Mouse (Mus musculus) liver, postnatal 0 days (tissue): ENCODE measurements at regions not wholly inside any gene's neighbourhood (a gene's known extent, or its start where the extent isn't known, plus 50 kb on each side); places are given as distances from the start of the nearest gene placed in this dataset.

Experiments used
- ATAC-seq: fragments of 200-750 bp; cut with Nextera tagmentation; 2 replicates; pipeline ENCODE4 v1.8.0; 2017; ENCODE audit warnings: mild to moderate bottlenecking, moderate library complexity
- DNase-seq: peaks from one replicate; pipeline ENCODE4 v3.0.0-alpha.2; 2016
- H3K27ac ChIP-seq: fragments of 300-500 bp; sonication (generic); 2 replicates; pipeline ENCODE4 v1.5.1; 2014; ENCODE audit warnings: antibody characterized with exemption, moderate library complexity, mild to moderate bottlenecking, low read depth
- H3K27me3 ChIP-seq: fragments of 300-500 bp; sonication (generic); 2 replicates; pipeline ENCODE4 v1.6.1; 2014; ENCODE audit warnings: low read length, control low read depth, mixed read lengths; ENCODE audit not compliant: insufficient read depth
- H3K36me3 ChIP-seq: fragments of 300-500 bp; sonication (generic); replicated peaks from 2 replicates; pipeline ENCODE4 v1.6.1; 2014; ENCODE audit warnings: mild to moderate bottlenecking, control low read depth, low read length, moderate library complexity, mixed read lengths; ENCODE audit not compliant: insufficient read depth
- H3K4me1 ChIP-seq: fragments of 300-500 bp; sonication (generic); 2 replicates; pipeline ENCODE4 v1.6.1; 2014; ENCODE audit warnings: antibody characterized with exemption, mild to moderate bottlenecking, control low read depth; ENCODE audit not compliant: insufficient read depth
- H3K4me2 ChIP-seq: fragments of 300-500 bp; sonication (generic); 2 replicates; pipeline ENCODE4 v1.6.1; 2014; ENCODE audit warnings: low read depth, mild to moderate bottlenecking, low read length, moderate library complexity, mixed read lengths
- H3K4me3 ChIP-seq: fragments of 300-500 bp; sonication (generic); 2 replicates; pipeline ENCODE4 v1.5.1; 2014; ENCODE audit warnings: low read depth, low read length
- H3K9ac ChIP-seq: fragments of 300-500 bp; sonication (generic); replicated peaks from 2 replicates; pipeline ENCODE4 v1.6.1; 2014; ENCODE audit warnings: mild to moderate bottlenecking, moderate library complexity
- H3K9me3 ChIP-seq: fragments of 300-500 bp; sonication (generic); 2 replicates; pipeline ENCODE4 v1.6.1; 2016; ENCODE audit warnings: mild to moderate bottlenecking, control low read depth, low read length, mixed read lengths
- CTCF ChIP-seq: sonication (generic); IDR thresholded peaks from 2 replicates; pipeline ENCODE4 v1.5.1; 2016; ENCODE audit warnings: antibody characterized with exemption, low read depth
- EP300 ChIP-seq: IDR thresholded peaks from 2 replicates; pipeline ENCODE4 v1.6.1; 2016; ENCODE audit warnings: antibody characterized with exemption, low read depth, mild to moderate bottlenecking
- WGBS: fragments of 180-500 bp; shearing (Covaris S2); extraction: QIAGEN DNeasy Blood & Tissue Kit; methylation state at CpG from one replicate; pipeline ENCODE4 v1.1.7; 2014; ENCODE audit not compliant: insufficient replicate concordance; 5-methylcytosine and 5-hydroxymethylcytosine counted together

DNA sequence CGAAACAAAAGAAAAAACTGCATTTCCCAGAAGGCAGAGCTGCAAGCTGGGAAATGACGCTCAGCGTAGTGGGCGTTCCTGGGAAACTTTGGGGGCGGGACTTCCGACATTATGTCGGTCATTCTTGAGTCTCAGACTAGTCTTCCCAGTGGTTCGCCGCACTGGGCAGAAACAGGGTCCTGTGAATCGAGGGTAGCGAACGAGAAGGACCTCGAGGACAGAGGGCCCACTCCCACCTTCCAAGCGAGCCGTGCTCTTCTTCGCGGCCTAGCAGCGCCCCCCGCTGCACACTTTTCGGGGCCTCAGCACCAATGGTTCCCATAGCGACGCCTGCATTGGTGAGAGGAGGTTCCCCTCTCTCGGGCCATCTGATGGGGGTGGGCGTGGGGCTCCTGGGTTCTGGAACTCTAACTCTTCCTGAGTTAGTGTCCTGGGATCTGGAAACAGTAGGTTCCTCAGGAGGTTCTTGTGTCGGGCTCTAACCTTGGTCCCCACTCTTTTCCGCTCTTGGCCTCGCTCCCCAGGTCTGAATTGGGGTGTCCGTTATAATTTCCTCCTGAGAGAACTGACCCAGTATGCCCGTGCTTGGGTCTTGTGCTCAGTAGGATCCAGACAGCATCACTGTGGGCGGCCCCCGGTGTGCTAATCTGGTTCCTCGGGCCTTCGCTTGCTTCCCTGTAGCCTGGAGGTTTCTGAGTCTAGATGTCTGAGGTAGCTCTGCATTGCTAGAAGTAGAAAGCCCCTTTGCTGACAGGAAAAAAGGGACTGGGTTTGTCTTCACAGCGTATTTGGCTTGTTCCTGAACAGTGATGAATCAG, 52.8 kb upstream of the Gramd1a start:
- Histone ChIP-seq H3K27ac (no peak overlapping the region), H3K36me3 (no peaks in the 10 kb centered on the region), H3K4me2 (peak overlapping the region; percentile 77), H3K4me1 (peaks cover 4% of the 10 kb centered on the region), H3K9me3 (no peaks in the 10 kb centered on the region), H3K9ac (peak overlapping the region; percentile 49), H3K27me3 (no peaks in the 10 kb centered on the region), H3K4me3 (peak overlapping the region; percentile 55)
- ATAC-seq (peak; percentile 74), DNase-seq (peak; percentile 82)
- WGBS, result 36% methylated on average over 34 of the region's 34 CpGs
- TF ChIP-seq CTCF (peak; percentile 14; the same call in 1 of the 2 replicates), EP300 (no peak)

DNA sequence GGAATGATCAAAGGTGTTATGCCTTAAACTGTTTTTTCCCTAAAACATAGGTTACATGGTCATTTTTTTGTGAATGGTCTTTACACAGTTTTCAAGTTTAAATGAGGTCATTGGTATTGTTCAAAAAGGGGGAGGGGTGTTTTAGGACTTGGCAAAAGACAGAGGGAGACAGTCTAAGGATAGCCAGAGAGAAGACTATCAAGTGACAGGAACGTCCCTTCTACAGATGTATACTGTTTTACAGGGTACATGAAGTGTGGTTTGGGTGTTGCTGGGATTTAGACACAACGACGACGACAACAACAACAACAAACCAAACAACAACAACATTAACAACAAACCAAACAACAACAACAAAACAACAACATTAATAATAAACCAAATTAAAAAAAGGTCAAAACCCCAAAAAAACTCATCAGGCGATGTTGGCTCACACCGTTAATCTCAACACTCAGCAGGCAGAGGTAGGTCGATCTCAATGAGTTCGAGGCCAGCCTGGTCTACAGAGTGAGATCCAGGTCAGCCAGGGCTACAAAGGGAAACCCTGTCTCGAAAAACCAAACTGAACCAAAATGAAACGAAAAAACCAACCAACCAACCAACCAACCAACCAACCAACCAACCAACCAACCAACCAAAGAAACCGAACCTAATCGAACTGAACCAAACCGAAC, 52.0 kb upstream of the Gramd1a start:
- Histone ChIP-seq H3K9ac (no peak overlapping the region), H3K36me3 (no peaks in the 10 kb centered on the region), H3K27me3 (no peaks in the 10 kb centered on the region), H3K9me3 (no peaks in the 10 kb centered on the region), H3K27ac (no peak overlapping the region), H3K4me2 (peak overlapping the region; percentile 77), H3K4me3 (peak overlapping the region; percentile 55), H3K4me1 (peaks cover 4% of the 10 kb centered on the region)
- WGBS, result 57% methylated on average over 13 of the region's 13 CpGs
- ATAC-seq, result 0 out of 2 replicates have a peak, but pooled peaks have one; percentile 15
- no peak for TF ChIP-seq CTCF
- no peak for TF ChIP-seq EP300
- DNase-seq, result no peak
